Mouse (Mus musculus) ES-Bruce4 (cell line): Measurements from ENCODE around the gene Prss53.

ENCODE experiments used
- CTCF ChIP-seq: IDR thresholded peaks from one replicate; pipeline ENCODE4 v1.8.1; 2011; ENCODE audit warnings: low read depth, low read length
- POLR2A ChIP-seq: IDR thresholded peaks from one replicate; pipeline ENCODE4 v1.8.1; 2011; ENCODE audit warnings: low read length; ENCODE audit not compliant: insufficient read depth

- TF ChIP-seq CTCF (no peak), POLR2A (no peak)
These were observed 39.9 kb upstream of the Prss53 start for GRCm38 (mm10) chr7:127930636-127931035.
